Mouse (Mus musculus) left cerebral cortex, postnatal 10 days (tissue): ENCODE data around the gene Chchd6. TPM values are rescaled to one million over a fixed set of nuclear protein-coding genes. Genes with fewer than 3 reads are reported as not detected.
A peak's percentile ranks its signal among the peaks of the same experiment; 100 is the strongest.

Source experiments
- DNase-seq, 2 experiments: peaks; one replicate each; pipeline ENCODE4 v3.0.0; 2021 to 2022; ENCODE audit warnings: low spot score in 2 of 2, mixed read lengths in 1 of 2; ENCODE audit errors: extremely low spot score in 1 of 2
- intact Hi-C: fragments of 180-260 bp; cut with DNase I; formaldehyde crosslinking; loops from one replicate; pipeline ENCODE4 v1.15.1; 2025
- total RNA-seq, 2 experiments: library from RNA; stranded (reverse); gene quantifications; 2 replicates each; pipeline ENCODE4 v1.2.3; 2021

The Chchd6 gene
- 10 to 100 TPM; 82.4 to 85.6 TPM for total RNA-seq

DNA sequence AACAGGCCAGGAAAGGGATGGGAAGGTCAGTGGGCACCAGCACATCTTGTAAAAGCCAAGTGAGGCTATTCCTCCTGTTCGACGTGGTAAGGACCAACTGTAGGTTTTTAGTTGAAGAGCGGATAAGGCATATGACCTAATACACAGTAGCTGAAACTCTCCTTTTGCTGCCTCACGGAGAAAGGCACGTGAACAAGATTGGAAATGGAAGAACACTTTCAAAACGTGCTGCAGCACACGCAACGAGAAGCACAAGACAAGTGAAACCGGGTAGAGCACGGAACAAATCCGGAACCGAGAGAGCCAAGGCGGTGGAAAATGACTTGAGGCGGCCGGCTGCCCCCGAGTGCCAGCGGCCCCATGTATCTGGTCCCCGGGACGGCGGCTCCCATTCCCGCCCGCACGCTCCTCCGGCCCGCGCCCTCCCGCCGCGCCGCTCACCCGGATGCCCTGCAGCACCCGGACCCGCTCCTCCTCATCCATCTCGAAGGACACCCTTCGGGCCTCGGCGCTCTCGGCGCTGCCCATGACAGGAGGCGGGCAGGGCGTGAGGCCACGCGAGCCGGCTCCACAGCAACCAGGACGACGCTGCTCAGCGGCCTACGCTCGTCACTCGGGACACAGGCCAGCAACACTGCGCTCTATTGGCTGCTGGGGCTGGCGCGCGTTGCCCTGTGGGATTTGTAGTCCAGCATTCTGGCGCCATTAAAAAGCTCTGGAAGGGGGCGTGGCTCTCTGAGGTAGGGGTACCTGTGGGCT is at the start of gene Chchd6:
Chchd6 (minus strand) TSS at position 635 of the 759 bp plus-strand sequence.
- intact Hi-C loops: no loop called here

DNA sequence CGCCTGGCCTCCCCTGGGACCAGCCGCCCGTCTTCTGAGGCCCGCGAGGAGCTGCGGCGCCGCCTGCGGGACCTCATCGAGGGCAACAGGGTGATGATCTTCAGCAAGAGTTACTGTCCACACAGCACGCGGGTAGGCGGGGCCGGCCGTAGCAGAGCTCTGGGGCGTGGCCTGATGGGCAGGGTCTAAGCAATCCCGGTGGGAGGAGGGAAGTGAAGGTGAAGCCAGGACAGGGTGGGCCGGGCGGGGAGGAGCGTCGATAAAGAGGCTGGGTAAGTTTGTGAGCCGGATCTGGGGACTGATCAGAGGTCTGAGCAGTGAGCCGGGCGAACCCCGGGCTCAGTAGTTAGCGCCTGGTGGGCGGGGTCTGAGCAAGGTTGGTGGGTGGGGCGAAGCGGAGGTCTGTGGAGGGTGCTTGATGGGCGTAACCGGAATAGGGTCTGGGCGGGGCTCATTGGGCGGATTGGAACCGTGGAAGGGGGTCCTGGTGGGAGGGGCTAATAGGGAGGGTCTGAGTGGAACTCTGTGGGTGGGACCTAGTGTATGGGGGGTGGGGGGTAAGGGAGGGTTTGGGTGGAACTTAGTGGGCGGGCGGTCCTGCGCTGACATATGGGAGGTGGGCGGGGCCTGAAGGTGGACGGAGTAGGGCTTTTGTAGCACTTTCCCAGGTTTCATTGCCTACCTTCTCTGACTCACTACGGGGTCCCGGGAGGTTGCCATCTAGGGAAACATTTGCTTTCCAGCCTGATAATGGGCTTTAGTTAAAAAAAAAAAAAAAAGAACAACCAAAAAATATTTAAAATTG is 49.0 kb upstream of the Chchd6 start:
- DNase-seq: peak; percentile 70 to 95
- intact Hi-C loops: no loop called here

More for the DNA sequence above, at the start of gene Chchd6:
- DNase-seq: peak; percentile 96

DNA sequence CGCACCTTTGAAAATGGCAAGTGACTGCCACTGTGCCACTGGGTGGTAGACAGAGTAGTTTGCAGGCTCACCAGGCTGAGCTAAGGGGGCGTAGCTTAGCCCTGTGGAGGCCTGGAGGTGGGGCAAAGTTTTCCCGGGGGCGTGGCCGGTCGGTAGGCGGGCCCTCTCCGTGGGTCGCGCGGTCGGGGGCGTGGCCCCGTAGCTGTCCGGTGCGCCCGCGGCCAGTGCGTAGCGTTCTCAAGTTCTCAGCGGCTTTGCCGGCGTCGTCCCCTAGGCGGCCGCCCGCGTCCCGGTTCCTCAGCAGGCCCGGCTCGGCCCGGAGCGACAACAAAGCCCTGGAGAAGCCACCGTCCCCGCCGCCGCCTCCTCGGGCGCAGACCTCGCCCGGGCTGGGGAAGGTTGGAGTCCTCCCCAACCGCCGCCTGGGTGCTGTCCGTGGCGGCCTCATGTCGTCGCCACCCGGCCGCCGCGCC is 48.4 kb upstream of the Chchd6 start, which contains the start of gene Txnrd3:
Txnrd3 (plus strand) TSS at position 191 of the 473 bp plus-strand sequence.
- peak; percentile 69 to 93 for DNase-seq
- intact Hi-C loops: no loop called here

- DNase-seq: peak in 1 of 2 experiments; percentile 54
- intact Hi-C loops: no loop called here
These were observed 43.6 kb upstream of the Chchd6 start for GRCm38 (mm10) chr6:89639025-89639424.

DNA sequence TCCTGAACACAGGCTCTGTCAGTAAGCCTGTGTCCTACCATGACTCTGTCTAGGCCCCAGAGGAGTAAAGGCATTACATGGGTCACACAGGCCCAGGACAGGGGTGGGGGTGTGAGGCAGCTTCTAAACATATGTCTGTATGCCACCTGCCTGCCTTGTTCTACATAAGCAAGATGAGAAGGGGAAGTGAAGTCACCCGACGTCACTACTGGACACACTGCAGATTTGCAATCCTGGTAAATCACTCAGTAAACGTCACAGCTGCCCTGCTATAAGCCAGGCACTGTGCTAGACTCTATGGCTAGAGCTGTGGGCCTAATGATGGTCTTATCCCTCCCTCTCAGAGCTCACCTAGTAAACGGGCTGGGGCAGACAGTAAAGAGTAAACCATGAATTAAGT is 42.5 kb upstream of the Chchd6 start:
- DNase-seq: no peak
- intact Hi-C loops: no loop called here

GRCm38 (mm10) chr6:89634400-89634799 is 38.9 kb upstream of the Chchd6 start:
- intact Hi-C loops: loop anchor here (5.0 kb wide), 3 partner anchors 77 to 702 kb away; partner anchors contain the start of gene Plxna1
- DNase-seq: no peak

GRCm38 (mm10) chr6:89633115-89633514 is 37.7 kb upstream of the Chchd6 start:
- DNase-seq: no peak
- intact Hi-C loops: loop anchor here (5.0 kb wide), 3 partner anchors 76 to 701 kb away; partner anchors contain the start of gene Plxna1

- intact Hi-C loops: loop anchor here (5.0 kb wide), 3 partner anchors 75 to 700 kb away; partner anchors contain the start of gene Plxna1
These were observed 36.5 kb upstream of the Chchd6 start for GRCm38 (mm10) chr6:89631809-89632562.

GRCm38 (mm10) chr6:89628045-89628785 is 32.8 kb upstream of the Chchd6 start:
- no peak for DNase-seq
- intact Hi-C loops: no loop called here

More at GRCm38 (mm10) chr6:89631809-89632562, 36.5 kb upstream of the Chchd6 start:
- DNase-seq: peak; percentile 86 to 88

- intact Hi-C loops: no loop called here
These were observed 27.2 kb upstream of the Chchd6 start for GRCm38 (mm10) chr6:89622647-89623046.

GRCm38 (mm10) chr6:89615373-89615755 is 19.9 kb upstream of the Chchd6 start:
- no peak for DNase-seq
- intact Hi-C loops: no loop called here

More at GRCm38 (mm10) chr6:89622647-89623046, 27.2 kb upstream of the Chchd6 start:
- DNase-seq: no peak

DNA sequence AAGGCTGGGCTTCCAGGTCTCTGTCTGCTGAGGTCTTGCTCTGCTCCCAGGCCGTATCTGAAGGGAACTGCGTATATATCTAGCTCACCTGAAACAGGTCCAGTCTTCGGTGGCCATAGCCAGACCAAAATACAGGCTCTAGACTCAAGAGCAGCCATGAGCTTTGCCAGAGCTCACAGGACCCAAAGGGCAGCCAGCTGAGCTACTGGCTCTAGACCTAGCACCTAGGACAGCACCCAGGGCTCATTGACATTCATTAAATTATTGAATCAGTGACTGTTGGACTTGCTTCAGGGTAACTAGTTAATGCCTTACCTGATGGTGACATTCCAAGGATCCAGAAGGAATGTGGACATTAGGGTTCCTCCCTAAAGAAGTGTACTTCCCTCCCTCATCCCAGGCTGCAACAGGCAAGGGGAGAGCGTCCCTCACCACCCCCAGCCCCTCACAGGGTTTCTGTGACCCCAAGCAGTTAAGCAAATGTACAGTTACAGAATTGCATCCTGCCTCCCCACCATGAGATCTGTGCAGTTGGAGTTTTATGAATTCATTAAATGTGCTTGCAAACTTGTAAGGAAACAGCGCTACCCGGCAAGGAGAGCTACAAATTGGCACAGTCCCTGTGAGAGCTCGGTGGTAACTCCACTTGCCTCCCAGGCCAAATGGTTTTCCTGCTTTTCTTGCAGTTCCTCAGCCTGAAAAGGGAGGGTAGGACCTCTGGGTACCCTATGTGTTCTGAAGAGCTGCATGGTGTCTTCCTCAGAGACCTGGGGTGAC is 19.3 kb upstream of the Chchd6 start:
- no peak for DNase-seq
- intact Hi-C loops: no loop called here

GRCm38 (mm10) chr6:89614107-89614471 is 18.6 kb upstream of the Chchd6 start:
- no peak for DNase-seq
- intact Hi-C loops: no loop called here

GRCm38 (mm10) chr6:89613336-89614106 is 18.1 kb upstream of the Chchd6 start:
- intact Hi-C loops: no loop called here
- peak; percentile 60 to 67 for DNase-seq

- intact Hi-C loops: no loop called here
- DNase-seq: no peak
These were observed 12.5 kb upstream of the Chchd6 start for GRCm38 (mm10) chr6:89607999-89608398.

DNA sequence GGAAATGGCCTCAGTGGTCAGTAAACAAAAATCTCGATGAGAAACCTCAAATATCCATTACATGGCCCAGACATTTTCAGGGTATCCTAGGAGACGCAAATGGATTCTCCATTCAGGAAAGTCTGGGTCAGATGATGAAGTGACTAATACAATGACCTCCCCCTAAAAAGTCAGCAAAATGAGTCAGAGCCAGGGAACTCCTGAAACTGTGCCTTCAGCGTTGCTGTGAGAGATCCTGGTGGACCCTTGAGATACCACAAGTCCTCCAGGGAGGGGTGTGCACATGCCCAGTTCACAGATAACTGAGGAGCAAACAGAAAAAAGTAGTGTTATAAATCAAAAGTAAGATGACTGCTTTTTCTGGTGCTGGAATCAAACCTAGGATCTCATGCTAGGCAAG is 10.6 kb upstream of the Chchd6 start:
- DNase-seq: no peak
- intact Hi-C loops: no loop called here

DNA sequence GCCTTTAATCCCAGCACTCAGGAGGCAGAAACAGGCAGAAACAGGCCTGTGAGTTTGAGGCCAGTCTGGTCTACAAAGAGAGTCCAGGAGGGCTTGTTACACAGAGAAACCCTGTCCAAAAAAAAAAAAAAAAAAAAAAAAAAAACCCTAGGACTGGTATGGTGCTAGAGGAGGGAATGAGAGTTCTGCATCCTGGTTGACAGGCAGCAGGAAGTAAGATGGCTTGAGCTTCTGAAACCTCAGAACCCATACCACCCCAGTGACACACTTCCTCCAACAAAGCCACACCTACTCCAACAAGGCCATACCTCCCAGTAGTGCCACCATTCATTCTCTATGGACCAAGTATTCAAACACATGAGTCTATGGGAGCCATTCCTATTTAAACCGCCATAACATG is 1.1 kb upstream of the Chchd6 start:
- DNase-seq: no peak
- intact Hi-C loops: no loop called here
